Mouse (Mus musculus): ENCODE measurements at regions not wholly inside any gene's neighbourhood (a gene's known extent, or its start where the extent isn't known, plus 50 kb on each side); places are given as distances from the start of the nearest gene placed in this dataset.

GRCm38 (mm10) chr1:142985516-142985915 is 654.9 kb upstream of the B3galt2 start:
- H3K9me3 ChIP-seq (replicated peaks; ENCODE audit: control insufficient read depth, low read length), result no peaks in the 10 kb centered on the region
- DNase-seq (ENCODE audit: low spot score), result peak; percentile 29
- WGBS, result 0% methylated on average over 1 of the region's 1 CpGs

GRCm38 (mm10) chr1:143000216-143000615 is 640.2 kb upstream of the B3galt2 start:
- H3K4me1 ChIP-seq (ENCODE audit: control insufficient read depth, insufficient read depth), result no peaks in the 10 kb centered on the region
- H3K9ac ChIP-seq (replicated peaks; ENCODE audit: low read depth, low read length), result no peak overlapping the region
- H3K4me3 ChIP-seq (ENCODE audit: low read depth, low read length), result no peak overlapping the region
- no peaks in the 10 kb centered on the region for H3K36me3 ChIP-seq (replicated peaks; ENCODE audit: control insufficient read depth, insufficient read depth, low read length)
- DNase-seq (ENCODE audit: low spot score) (no peak), ATAC-seq (ENCODE audit: insufficient read depth, low read depth) (no peak)
- no peak overlapping the region for H3K27ac ChIP-seq (ENCODE audit: low read depth)
- H3K27me3 ChIP-seq (ENCODE audit: control insufficient read depth, insufficient read depth, low read length), result no peaks in the 10 kb centered on the region
- no peaks in the 10 kb centered on the region for H3K9me3 ChIP-seq (replicated peaks; ENCODE audit: control insufficient read depth, low read length)
- TF ChIP-seq EP300 (IDR thresholded peaks at IDR 0.05; ENCODE audit: low read depth) (no peak), CTCF (IDR thresholded peaks at IDR 0.05; ENCODE audit: low read depth) (no peak)
- WGBS, result 46% methylated on average over 1 of the region's 1 CpGs
- no peak overlapping the region for H3K4me2 ChIP-seq (ENCODE audit: low read depth, low read length)

More at GRCm38 (mm10) chr1:142985516-142985915, 654.9 kb upstream of the B3galt2 start:
- Histone ChIP-seq H3K4me3 (ENCODE audit: low read depth, low read length) (no peak overlapping the region), H3K27me3 (ENCODE audit: control insufficient read depth, insufficient read depth, low read length) (no peaks in the 10 kb centered on the region), H3K27ac (ENCODE audit: low read depth) (no peak overlapping the region), H3K4me2 (ENCODE audit: low read depth, low read length) (no peak overlapping the region), H3K9ac (replicated peaks; ENCODE audit: low read depth, low read length) (no peak overlapping the region), H3K36me3 (replicated peaks; ENCODE audit: control insufficient read depth, insufficient read depth, low read length) (no peaks in the 10 kb centered on the region), H3K4me1 (ENCODE audit: control insufficient read depth, insufficient read depth) (peaks cover 3% of the 10 kb centered on the region; the same call in 1 of the 2 replicates)
- no peak for ATAC-seq (ENCODE audit: insufficient read depth, low read depth)
- TF ChIP-seq EP300 (IDR thresholded peaks at IDR 0.05; ENCODE audit: low read depth), result no peak

- ATAC-seq (ENCODE audit: insufficient read depth, low read depth), result no peak
- TF ChIP-seq CTCF (IDR thresholded peaks at IDR 0.05; ENCODE audit: low read depth) (no peak), EP300 (IDR thresholded peaks at IDR 0.05; ENCODE audit: low read depth) (no peak)
- no peaks in the 10 kb centered on the region for H3K27me3 ChIP-seq (ENCODE audit: control insufficient read depth, insufficient read depth, low read length)
- no peak overlapping the region for H3K27ac ChIP-seq (ENCODE audit: low read depth)
- DNase-seq (ENCODE audit: low spot score), result no peak
- 76% methylated on average over 3 of the region's 3 CpGs for whole genome bisulfite sequencing
- no peaks in the 10 kb centered on the region for H3K9me3 ChIP-seq (replicated peaks; ENCODE audit: control insufficient read depth, low read length)
- no peaks in the 10 kb centered on the region for H3K4me1 ChIP-seq (ENCODE audit: control insufficient read depth, insufficient read depth)
- no peak overlapping the region for H3K9ac ChIP-seq (replicated peaks; ENCODE audit: low read depth, low read length)
- no peak overlapping the region for H3K4me2 ChIP-seq (ENCODE audit: low read depth, low read length)
- no peak overlapping the region for H3K4me3 ChIP-seq (ENCODE audit: low read depth, low read length)
- no peaks in the 10 kb centered on the region for H3K36me3 ChIP-seq (replicated peaks; ENCODE audit: control insufficient read depth, insufficient read depth, low read length)
Measured at GRCm38 (mm10) chr1:143001112-143001511, 639.4 kb upstream of the B3galt2 start.

GRCm38 (mm10) chr1:143006045-143006444 is 634.4 kb upstream of the B3galt2 start:
- TF ChIP-seq EP300 (IDR thresholded peaks at IDR 0.05; ENCODE audit: low read depth), result no peak
- no peak for TF ChIP-seq CTCF (IDR thresholded peaks at IDR 0.05; ENCODE audit: low read depth)
- no peak overlapping the region for H3K27ac ChIP-seq (ENCODE audit: low read depth)
- H3K4me2 ChIP-seq (ENCODE audit: low read depth, low read length), result no peak overlapping the region
- no peaks in the 10 kb centered on the region for H3K4me1 ChIP-seq (ENCODE audit: control insufficient read depth, insufficient read depth)
- WGBS, result 63% methylated on average over 3 of the region's 3 CpGs
- no peak for DNase-seq (ENCODE audit: low spot score)
- H3K9me3 ChIP-seq (replicated peaks; ENCODE audit: control insufficient read depth, low read length), result no peaks in the 10 kb centered on the region
- no peak overlapping the region for H3K4me3 ChIP-seq (ENCODE audit: low read depth, low read length)
- no peaks in the 10 kb centered on the region for H3K27me3 ChIP-seq (ENCODE audit: control insufficient read depth, insufficient read depth, low read length)
- no peak overlapping the region for H3K9ac ChIP-seq (replicated peaks; ENCODE audit: low read depth, low read length)
- no peaks in the 10 kb centered on the region for H3K36me3 ChIP-seq (replicated peaks; ENCODE audit: control insufficient read depth, insufficient read depth, low read length)
- ATAC-seq (ENCODE audit: insufficient read depth, low read depth), result no peak

GRCm38 (mm10) chr1:143019982-143020381 is 620.5 kb upstream of the B3galt2 start:
- Histone ChIP-seq H3K27ac (ENCODE audit: low read depth) (no peak overlapping the region), H3K27me3 (ENCODE audit: control insufficient read depth, insufficient read depth, low read length) (no peaks in the 10 kb centered on the region), H3K9me3 (replicated peaks; ENCODE audit: control insufficient read depth, low read length) (no peaks in the 10 kb centered on the region), H3K4me2 (ENCODE audit: low read depth, low read length) (no peak overlapping the region), H3K4me1 (ENCODE audit: control insufficient read depth, insufficient read depth) (no peaks in the 10 kb centered on the region), H3K4me3 (ENCODE audit: low read depth, low read length) (no peak overlapping the region), H3K36me3 (replicated peaks; ENCODE audit: control insufficient read depth, insufficient read depth, low read length) (no peaks in the 10 kb centered on the region), H3K9ac (replicated peaks; ENCODE audit: low read depth, low read length) (no peak overlapping the region)
- TF ChIP-seq EP300 (IDR thresholded peaks at IDR 0.05; ENCODE audit: low read depth) (no peak), CTCF (IDR thresholded peaks at IDR 0.05; ENCODE audit: low read depth) (no peak)
- WGBS, result 67% methylated on average over 2 of the region's 2 CpGs
- ATAC-seq (ENCODE audit: insufficient read depth, low read depth) (no peak), DNase-seq (ENCODE audit: low spot score) (no peak)

GRCm38 (mm10) chr1:143053161-143053560 is 587.3 kb upstream of the B3galt2 start:
- Histone ChIP-seq H3K4me3 (ENCODE audit: low read depth, low read length) (no peak overlapping the region), H3K36me3 (replicated peaks; ENCODE audit: control insufficient read depth, insufficient read depth, low read length) (no peaks in the 10 kb centered on the region), H3K27ac (ENCODE audit: low read depth) (no peak overlapping the region), H3K9ac (replicated peaks; ENCODE audit: low read depth, low read length) (no peak overlapping the region), H3K4me2 (ENCODE audit: low read depth, low read length) (no peak overlapping the region), H3K27me3 (ENCODE audit: control insufficient read depth, insufficient read depth, low read length) (no peaks in the 10 kb centered on the region), H3K9me3 (replicated peaks; ENCODE audit: control insufficient read depth, low read length) (no peaks in the 10 kb centered on the region), H3K4me1 (ENCODE audit: control insufficient read depth, insufficient read depth) (no peaks in the 10 kb centered on the region)
- no peak for DNase-seq (ENCODE audit: low spot score)
- TF ChIP-seq CTCF (IDR thresholded peaks at IDR 0.05; ENCODE audit: low read depth) (no peak), EP300 (IDR thresholded peaks at IDR 0.05; ENCODE audit: low read depth) (no peak)
- WGBS, result 65% methylated on average over 2 of the region's 2 CpGs
- ATAC-seq (ENCODE audit: insufficient read depth, low read depth), result no peak
